Mouse (Mus musculus): ENCODE results near the gene Asb15.
A peak's percentile ranks its signal among the peaks of the same experiment; 100 is the strongest.

Asb15 gene

GRCm38 (mm10) chr6:24528064-24528243, at the start of gene Asb15:
TSS of gene Asb15 (plus strand) at chr6:24528144.
- DNase-seq (ENCODE audit: extremely low read depth, insufficient read length, low spot score): no peak

- no peak for DNase-seq (ENCODE audit: extremely low read depth, insufficient read length, low spot score)
These were observed 41.4 kb upstream of the Asb15 start for GRCm38 (mm10) chr6:24486530-24486929.

- DNase-seq (ENCODE audit: extremely low read depth, insufficient read length, low spot score): no peak
These were observed 37.6 kb upstream of the Asb15 start for GRCm38 (mm10) chr6:24490341-24490740.

GRCm38 (mm10) chr6:24504141-24504540, 23.8 kb upstream of the Asb15 start:
- no peak for DNase-seq (ENCODE audit: extremely low read depth, insufficient read length, low spot score)

- no peak for DNase-seq (ENCODE audit: extremely low read depth, insufficient read length, low spot score)
These were observed 13.2 kb upstream of the Asb15 start, which contains the start of gene Iqub for GRCm38 (mm10) chr6:24514552-24515284. TSS of gene Iqub (minus strand) at chr6:24515067.

- no peak for DNase-seq (ENCODE audit: extremely low read depth, insufficient read length, low spot score)
These were observed 11.7 kb upstream of the Asb15 start for GRCm38 (mm10) chr6:24516197-24516596.

- DNase-seq (ENCODE audit: extremely low read depth, insufficient read length, low spot score): no peak
These were observed 2.2 kb upstream of the Asb15 start for GRCm38 (mm10) chr6:24525705-24526104.

- peak; percentile 90 for DNase-seq (ENCODE audit: extremely low read depth, insufficient read length, low spot score)
These were observed 535 bp upstream of the Asb15 start, which contains the start of gene Ndufa5 for GRCm38 (mm10) chr6:24527155-24528063. TSS of gene Ndufa5 (minus strand) at chr6:24528013.

- no peak for DNase-seq (ENCODE audit: extremely low read depth, insufficient read length, low spot score)
These were observed 2.2 kb downstream of the Asb15 start for GRCm38 (mm10) chr6:24530166-24530565.

- DNase-seq (ENCODE audit: extremely low read depth, insufficient read length, low spot score): no peak
These were observed 2.9 kb downstream of the Asb15 start for GRCm38 (mm10) chr6:24530711-24531420.

- no peak for DNase-seq (ENCODE audit: extremely low read depth, insufficient read length, low spot score)
These were observed 4.9 kb downstream of the Asb15 start for GRCm38 (mm10) chr6:24532804-24533203.

GRCm38 (mm10) chr6:24538435-24538834, 10.5 kb downstream of the Asb15 start:
- no peak for DNase-seq (ENCODE audit: extremely low read depth, insufficient read length, low spot score)

GRCm38 (mm10) chr6:24540106-24540505, 12.2 kb downstream of the Asb15 start:
- DNase-seq (ENCODE audit: extremely low read depth, insufficient read length, low spot score): no peak

- no peak for DNase-seq (ENCODE audit: extremely low read depth, insufficient read length, low spot score)
These were observed 14.4 kb downstream of the Asb15 start for GRCm38 (mm10) chr6:24542393-24542792.

GRCm38 (mm10) chr6:24543119-24543591, 15.2 kb downstream of the Asb15 start:
- no peak for DNase-seq (ENCODE audit: extremely low read depth, insufficient read length, low spot score)

GRCm38 (mm10) chr6:24546716-24547420, 18.9 kb downstream of the Asb15 start:
- no peak for DNase-seq (ENCODE audit: extremely low read depth, insufficient read length, low spot score)

GRCm38 (mm10) chr6:24549801-24550200, 21.9 kb downstream of the Asb15 start:
- DNase-seq (ENCODE audit: extremely low read depth, insufficient read length, low spot score): no peak

- no peak for DNase-seq (ENCODE audit: extremely low read depth, insufficient read length, low spot score)
These were observed 24.1 kb downstream of the Asb15 start for GRCm38 (mm10) chr6:24552046-24552445.

- DNase-seq (ENCODE audit: extremely low read depth, insufficient read length, low spot score): no peak
These were observed 26.6 kb downstream of the Asb15 start for GRCm38 (mm10) chr6:24554427-24555086.

GRCm38 (mm10) chr6:24555488-24555887, 27.5 kb downstream of the Asb15 start:
- DNase-seq (ENCODE audit: extremely low read depth, insufficient read length, low spot score): no peak

All from 3134 (cell line).